Mouse (Mus musculus) adrenal gland, postnatal 25 days (tissue): ENCODE data around the gene Upk3bl. TPM values are rescaled to one million over a fixed set of nuclear protein-coding genes. Genes with fewer than 3 reads are reported as not detected.
A peak's percentile ranks its signal among the peaks of the same experiment; 100 is the strongest.
"Not testable (repeated sequence)": the region's sequence is repeated elsewhere in the genome, so short reads cannot be mapped to it uniquely, and the experiment has no call there.

ENCODE experiments used
- DNase-seq: peaks from one replicate; pipeline ENCODE4 v3.0.0; 2021; ENCODE audit warnings: mixed read lengths
- total RNA-seq: library from RNA; stranded (reverse); gene quantifications from 2 replicates; pipeline ENCODE4 v1.2.3, GENCODE M21; 2021

Gene Upk3bl
- total RNA-seq, 1 experiment from 2014 or later: not detected

GRCm38 (mm10) chr5:136045987-136046386, 8.3 kb upstream of the Upk3bl start:
- peak; percentile 88 for DNase-seq

- not testable (repeated sequence) for DNase-seq
Measured at GRCm38 (mm10) chr5:136048541-136048940, 5.8 kb upstream of the Upk3bl start.

- no peak for DNase-seq
Measured at GRCm38 (mm10) chr5:136049926-136050325, 4.4 kb upstream of the Upk3bl start.

- peak; percentile 72 for DNase-seq
Measured at GRCm38 (mm10) chr5:136051231-136052085, 2.8 kb upstream of the Upk3bl start.

GRCm38 (mm10) chr5:136052861-136053655, 1.2 kb upstream of the Upk3bl start:
- DNase-seq: no peak

GRCm38 (mm10) chr5:136056062-136056461, 1.8 kb downstream of the Upk3bl start:
- DNase-seq: no peak

GRCm38 (mm10) chr5:136057085-136057484, 2.8 kb downstream of the Upk3bl start:
- DNase-seq: no peak

GRCm38 (mm10) chr5:136061567-136061966, 7.3 kb downstream of the Upk3bl start:
- peak; percentile 83 for DNase-seq

GRCm38 (mm10) chr5:136063920-136064319, 9.6 kb downstream of the Upk3bl start:
- DNase-seq: no peak

GRCm38 (mm10) chr5:136066404-136067148, 12.3 kb downstream of the Upk3bl start:
- DNase-seq: not testable (repeated sequence)

GRCm38 (mm10) chr5:136069411-136069810, 15.1 kb downstream of the Upk3bl start:
- no peak for DNase-seq

GRCm38 (mm10) chr5:136073051-136073450, 18.8 kb downstream of the Upk3bl start:
- DNase-seq: no peak

GRCm38 (mm10) chr5:136073526-136073925, 19.2 kb downstream of the Upk3bl start:
- no peak for DNase-seq

- DNase-seq: no peak
Measured at GRCm38 (mm10) chr5:136075076-136075475, 20.8 kb downstream of the Upk3bl start.

GRCm38 (mm10) chr5:136076284-136076683, 22.0 kb downstream of the Upk3bl start:
- DNase-seq: no peak

- DNase-seq: no peak
Measured at GRCm38 (mm10) chr5:136077001-136077550, 22.8 kb downstream of the Upk3bl start.

GRCm38 (mm10) chr5:136078136-136078535, 23.8 kb downstream of the Upk3bl start:
- no peak for DNase-seq

- no peak for DNase-seq
Measured at GRCm38 (mm10) chr5:136082345-136082744, 28.1 kb downstream of the Upk3bl start.

GRCm38 (mm10) chr5:136083669-136084107, 29.4 kb downstream of the Upk3bl start, which contains the start of gene Rasa4:
Gene Rasa4 (plus strand): TSS chr5:136083916.
- peak; percentile 92 for DNase-seq

GRCm38 (mm10) chr5:136084144-136084881, 30.0 kb downstream of the Upk3bl start:
- no peak for DNase-seq
